23 mouse cellular contexts compared by ENCODE assay signal in genomic region chr10:18701517-18701916, GRCm38 (mm10).
"Had no signal": no experiment of that assay in that cellular context is flagged by ENCODE, and none has a peak within 500 bp of the region (broad histone marks: within the 10 kb centered on the region; RNA-seq: fewer than 3 reads in every experiment).

No protein-coding gene starts in this region.

- ATAC-seq: liver, embryonic 12.5 days; midbrain, embryonic 15.5 days had no signal

- H3K4me2 ChIP-seq: kidney, embryonic 15.5 days; limb, embryonic 12.5 days; limb, embryonic 15.5 days; liver, embryonic 12.5 days; liver, embryonic 15.5 days; midbrain, embryonic 11.5 days; midbrain, embryonic 15.5 days; neural tube, embryonic 12.5 days; neural tube, embryonic 15.5 days had no signal

- DNase-seq: kidney, adult 8-10 months; kidney, postnatal 10 days; kidney, postnatal 36 days; left cerebral cortex, postnatal 4 days; lung, adult 2 months; lung, postnatal 14 days; lung, postnatal 4 days; right cerebral cortex, adult 18-20 months; right cerebral cortex, postnatal 14 days; right cerebral cortex, postnatal 4 days; thymus, adult 2 months; thymus, postnatal 14 days; thymus, postnatal 4 days had no signal

- H3K9ac ChIP-seq: kidney, embryonic 15.5 days; limb, embryonic 12.5 days; limb, embryonic 15.5 days; liver, embryonic 12.5 days; liver, embryonic 15.5 days; midbrain, embryonic 15.5 days; neural tube, embryonic 12.5 days; neural tube, embryonic 15.5 days had no signal

- H3K4me3 ChIP-seq: kidney, embryonic 15.5 days; limb, embryonic 12.5 days; limb, embryonic 15.5 days; liver, embryonic 12.5 days; liver, embryonic 15.5 days; midbrain, embryonic 15.5 days; neural tube, embryonic 12.5 days; neural tube, embryonic 15.5 days had no signal

- H3K27me3 ChIP-seq: kidney, embryonic 15.5 days; limb, embryonic 12.5 days; limb, embryonic 15.5 days; liver, embryonic 12.5 days; liver, embryonic 15.5 days; midbrain, embryonic 15.5 days; neural tube, embryonic 12.5 days; neural tube, embryonic 15.5 days had no signal

- H3K4me1 ChIP-seq: kidney, embryonic 15.5 days; limb, embryonic 15.5 days; liver, embryonic 12.5 days; liver, embryonic 15.5 days; neural tube, embryonic 12.5 days had no signal

- H3K27ac ChIP-seq: kidney, embryonic 15.5 days; limb, embryonic 12.5 days; limb, embryonic 15.5 days; liver, embryonic 12.5 days; liver, embryonic 15.5 days; midbrain, embryonic 15.5 days; neural tube, embryonic 12.5 days; neural tube, embryonic 15.5 days; stomach, postnatal 0 days had no signal

- H3K36me3 ChIP-seq: kidney, embryonic 15.5 days; limb, embryonic 12.5 days; limb, embryonic 15.5 days; liver, embryonic 12.5 days; liver, embryonic 15.5 days; midbrain, embryonic 15.5 days; neural tube, embryonic 12.5 days; neural tube, embryonic 15.5 days had no signal

- H3K9me3 ChIP-seq: kidney, embryonic 15.5 days; limb, embryonic 12.5 days; limb, embryonic 15.5 days; liver, embryonic 12.5 days; liver, embryonic 15.5 days; midbrain, embryonic 15.5 days; neural tube, embryonic 12.5 days; neural tube, embryonic 15.5 days had no signal
